Mouse (Mus musculus) lung, adult 2 months (tissue): Measurements from ENCODE around the gene Gsap. TPM values are rescaled to one million over a fixed set of nuclear protein-coding genes. Genes with fewer than 3 reads are reported as not detected.
A peak's percentile ranks its signal among the peaks of the same experiment; 100 is the strongest.

Experiments
- DNase-seq: peaks from one replicate; pipeline ENCODE4 v3.0.0; 2022
- H3K4me1 ChIP-seq: fragments of 200-500 bp; 2 replicates; pipeline ENCODE4 v1.6.1; 2011; ENCODE audit warnings: low read length; ENCODE audit not compliant: control insufficient read depth, insufficient read depth
- H3K4me3 ChIP-seq: fragments of 200-500 bp; replicated peaks from 2 replicates; pipeline ENCODE3; 2011; ENCODE audit warnings: low read depth, mild to moderate bottlenecking, control low read depth, low read length; ENCODE audit errors: extremely low read depth
- CTCF ChIP-seq: fragments of 200-500 bp; IDR thresholded peaks from 2 replicates; pipeline ENCODE4 v1.5.1; 2011; ENCODE audit warnings: mild to moderate bottlenecking, low read length, control low read depth; ENCODE audit not compliant: insufficient read depth
- POLR2A ChIP-seq: fragments of 200-500 bp; IDR thresholded peaks from 2 replicates; pipeline ENCODE4 v1.6.1; 2011; ENCODE audit warnings: low read depth, mild to moderate bottlenecking, control low read depth, low read length, borderline replicate concordance; ENCODE audit errors: extremely low read depth
- WGBS: fragments of 180-500 bp; shearing (Covaris S2); methylation state at CpG from one replicate; pipeline ENCODE4 v1.1.7; 2018; 5-methylcytosine and 5-hydroxymethylcytosine counted together
- polyA plus RNA-seq: library from polyadenylated mRNA; depleted of rRNA; stranded (reverse); fragments of >200 nt; gene quantifications from 2 replicates; pipeline ENCODE4 v1.2.3, GENCODE M21; 2012

Gene Gsap
- polyA plus RNA-seq, 1 experiment = 25.7 TPM

GRCm38 (mm10) chr5:21299076-21299755 is 113.2 kb downstream of the Gsap start:
- 70% methylated on average over 21 of the region's 21 CpGs for WGBS
- Histone ChIP-seq H3K4me1 (no peaks in the 10 kb centered on the region), H3K4me3 (no peak overlapping the region)
- no peak for TF ChIP-seq CTCF
- TF ChIP-seq POLR2A = no peak
- no peak for DNase-seq

- 96% methylated on average over 3 of the region's 3 CpGs for whole genome bisulfite sequencing
- TF ChIP-seq CTCF = no peak
- TF ChIP-seq POLR2A = no peak
- no peak for DNase-seq
- Histone ChIP-seq H3K4me3 (no peak overlapping the region), H3K4me1 (no peaks in the 10 kb centered on the region)
Measured at GRCm38 (mm10) chr5:21300058-21300457, 114.0 kb downstream of the Gsap start.

GRCm38 (mm10) chr5:21301011-21301410 is 115.0 kb downstream of the Gsap start:
- no peak for TF ChIP-seq POLR2A
- TF ChIP-seq CTCF = no peak
- DNase-seq = no peak
- H3K4me3 ChIP-seq = no peak overlapping the region
- no peaks in the 10 kb centered on the region for H3K4me1 ChIP-seq
- 30% methylated on average over 6 of the region's 6 CpGs for WGBS

GRCm38 (mm10) chr5:21307165-21307564 is 121.1 kb downstream of the Gsap start:
- WGBS = 85% methylated on average over 5 of the region's 5 CpGs
- TF ChIP-seq CTCF (no peak), POLR2A (no peak)
- no peaks in the 10 kb centered on the region for H3K4me1 ChIP-seq

GRCm38 (mm10) chr5:21314696-21315095 is 128.6 kb downstream of the Gsap start:
- Histone ChIP-seq H3K4me1 (no peaks in the 10 kb centered on the region), H3K4me3 (no peak overlapping the region)
- DNase-seq = no peak
- TF ChIP-seq CTCF (no peak), POLR2A (no peak)
- 87% methylated on average over 3 of the region's 3 CpGs for WGBS

More at GRCm38 (mm10) chr5:21307165-21307564, 121.1 kb downstream of the Gsap start:
- no peak for DNase-seq
- H3K4me3 ChIP-seq = no peak overlapping the region

- DNase-seq = no peak
- no peak overlapping the region for H3K4me3 ChIP-seq
- no peak for TF ChIP-seq CTCF
- TF ChIP-seq POLR2A = no peak
- H3K4me1 ChIP-seq = no peaks in the 10 kb centered on the region
- 66% methylated on average over 2 of the region's 2 CpGs for WGBS
Measured at GRCm38 (mm10) chr5:21320138-21320537, 134.1 kb downstream of the Gsap start.

- 28% methylated on average over 1 of the region's 1 CpGs for WGBS
- no peak for TF ChIP-seq POLR2A
- peak; percentile 90 for TF ChIP-seq CTCF
- no peaks in the 10 kb centered on the region for H3K4me1 ChIP-seq
- DNase-seq = peak; percentile 61
- H3K4me3 ChIP-seq = no peak overlapping the region
Measured at GRCm38 (mm10) chr5:21326494-21326893, 140.4 kb downstream of the Gsap start.

- 62% methylated on average over 1 of the region's 1 CpGs for WGBS
- no peak overlapping the region for H3K4me3 ChIP-seq
- TF ChIP-seq CTCF (no peak), POLR2A (no peak)
- no peaks in the 10 kb centered on the region; the same call in 1 of the 2 replicates for H3K4me1 ChIP-seq
- DNase-seq = no peak
Measured at GRCm38 (mm10) chr5:21328560-21328959, 142.5 kb downstream of the Gsap start.

- no peak for TF ChIP-seq POLR2A
- no peak for TF ChIP-seq CTCF
- 63% methylated on average over 11 of the region's 11 CpGs for WGBS
- no peak for DNase-seq
- Histone ChIP-seq H3K4me1 (no peaks in the 10 kb centered on the region; the same call in 1 of the 2 replicates), H3K4me3 (no peak overlapping the region)
Measured at GRCm38 (mm10) chr5:21329672-21330665, 143.9 kb downstream of the Gsap start.
